Mouse (Mus musculus) hindbrain, embryonic 13.5 days (tissue): ENCODE measurements around the gene Jade2. TPM values are rescaled to one million over a fixed set of nuclear protein-coding genes. Genes with fewer than 3 reads are reported as not detected.

ENCODE experiments used
- ATAC-seq: fragments of 200-750 bp; cut with Nextera tagmentation; 2 replicates; pipeline ENCODE4 v1.8.0; 2017; ENCODE audit warnings: moderate TSS enrichment; ENCODE audit not compliant: low FRiP score
- H3K27ac ChIP-seq: fragments of 300-500 bp; sonication (generic); 2 replicates; pipeline ENCODE4 v1.5.1; 2015; ENCODE audit warnings: inconsistent platforms, mild to moderate bottlenecking, moderate library complexity
- H3K27me3 ChIP-seq: fragments of 300-500 bp; sonication (generic); 2 replicates; pipeline ENCODE4 v1.6.1; 2015; ENCODE audit warnings: mild to moderate bottlenecking, inconsistent platforms
- H3K36me3 ChIP-seq: fragments of 300-500 bp; sonication (generic); 2 replicates; pipeline ENCODE4 v1.6.1; 2015; ENCODE audit warnings: mild to moderate bottlenecking, inconsistent platforms
- H3K4me1 ChIP-seq: fragments of 300-500 bp; sonication (generic); replicated peaks from 2 replicates; pipeline ENCODE4 v1.6.1; 2015; ENCODE audit warnings: inconsistent platforms
- H3K4me2 ChIP-seq: fragments of 300-500 bp; sonication (generic); 2 replicates; pipeline ENCODE4 v1.6.1; 2015; ENCODE audit warnings: inconsistent platforms, mild to moderate bottlenecking, moderate library complexity
- H3K4me3 ChIP-seq: fragments of 300-500 bp; sonication (generic); 2 replicates; pipeline ENCODE4 v1.5.1; 2015; ENCODE audit warnings: mild to moderate bottlenecking, inconsistent platforms
- H3K9ac ChIP-seq: fragments of 300-500 bp; sonication (generic); 2 replicates; pipeline ENCODE4 v1.6.1; 2015; ENCODE audit warnings: mild to moderate bottlenecking, inconsistent platforms
- H3K9me3 ChIP-seq: fragments of 300-500 bp; sonication (generic); 2 replicates; pipeline ENCODE4 v1.6.1; 2016; ENCODE audit warnings: inconsistent platforms
- WGBS: fragments of 180-500 bp; shearing (Covaris S2); methylation state at CpG from one replicate; pipeline ENCODE4 v1.1.7; 2015; 5-methylcytosine and 5-hydroxymethylcytosine counted together
- polyA plus RNA-seq: library from polyadenylated mRNA; unstranded; fragments of >200 nt; fragmentation: Nextera tagmentation; extraction: Ambion mirVana; gene quantifications from 2 replicates; pipeline ENCODE4 v1.2.1, GENCODE M21; 2015

The Jade2 gene
- polyA plus RNA-seq, 1 experiment from 2014 or later, result 0.32 TPM

DNA sequence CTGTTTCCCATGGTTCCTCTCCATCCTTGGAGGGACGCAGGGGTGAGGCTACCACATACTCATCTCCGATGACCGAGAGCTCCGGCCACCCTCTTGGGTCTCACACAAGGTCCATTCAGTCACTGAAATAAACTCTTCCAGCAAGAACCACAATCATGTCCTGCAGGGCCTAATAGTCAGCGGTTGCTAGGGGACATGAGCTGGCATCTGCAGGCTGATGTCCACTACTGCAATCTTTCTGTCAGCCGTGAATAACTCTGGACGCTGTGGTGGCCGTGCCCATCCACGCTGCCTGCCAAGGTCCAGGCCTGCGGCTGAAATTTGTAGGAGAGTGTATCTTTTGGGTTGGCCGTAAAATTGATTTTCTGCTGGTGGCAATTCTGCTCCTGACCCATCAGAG lies 34.2 kb downstream of the Jade2 start:
- peaks cover 14% of the 10 kb centered on the region for H3K4me1 ChIP-seq
- H3K9me3 ChIP-seq, result no peaks in the 10 kb centered on the region
- H3K36me3 ChIP-seq, result no peaks in the 10 kb centered on the region
- no peak overlapping the region for H3K4me2 ChIP-seq
- H3K27me3 ChIP-seq, result no peaks in the 10 kb centered on the region
- WGBS, result 33% methylated on average over 11 of the region's 11 CpGs
- no peak overlapping the region for H3K4me3 ChIP-seq
- H3K27ac ChIP-seq, result no peak overlapping the region
- no peak overlapping the region for H3K9ac ChIP-seq
- ATAC-seq, result no peak

DNA sequence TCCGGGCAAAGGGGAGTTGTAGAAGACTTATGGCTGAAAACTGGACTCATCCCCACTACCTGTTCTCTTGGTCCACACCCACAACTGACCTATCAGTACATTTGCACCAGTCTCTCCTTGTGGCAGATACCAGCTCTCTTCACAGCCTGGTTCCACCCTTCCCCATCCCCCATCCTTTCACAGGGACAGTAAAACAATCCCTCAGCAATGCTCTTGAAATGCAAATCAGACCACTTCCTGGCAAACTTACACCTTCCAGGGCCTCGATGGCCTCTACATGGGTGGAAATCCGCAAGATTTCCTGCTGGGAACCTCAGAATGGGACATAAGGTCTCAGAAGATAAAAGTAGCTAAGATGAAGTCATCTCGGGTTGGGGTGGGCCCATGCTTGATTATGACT lies 34.7 kb downstream of the Jade2 start:
- 27% methylated on average over 4 of the region's 4 CpGs for WGBS

DNA sequence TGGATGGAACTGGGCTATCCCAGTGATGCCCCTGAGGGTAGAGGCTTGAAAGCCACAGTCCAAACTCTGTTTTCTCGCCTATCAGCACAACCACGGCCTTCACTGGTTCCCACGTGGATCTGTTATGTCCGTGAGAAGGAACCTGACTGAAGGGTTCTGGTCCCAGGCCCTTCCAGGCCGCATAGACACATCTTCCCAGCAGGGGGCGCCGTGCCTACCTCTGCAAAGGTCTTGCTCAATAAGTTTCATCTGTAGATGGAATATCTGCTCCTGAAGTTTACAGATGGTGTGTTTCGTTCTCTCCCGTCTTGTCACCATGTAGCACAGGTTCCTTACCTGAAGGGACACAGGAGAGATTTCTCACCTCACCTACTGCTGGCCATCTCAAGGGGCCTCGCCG lies 36.6 kb downstream of the Jade2 start:
- H3K9ac ChIP-seq, result no peak overlapping the region
- WGBS, result 49% methylated on average over 11 of the region's 11 CpGs
- no peak overlapping the region for H3K4me3 ChIP-seq
- no peaks in the 10 kb centered on the region for H3K9me3 ChIP-seq
- no peaks in the 10 kb centered on the region for H3K36me3 ChIP-seq
- H3K4me2 ChIP-seq, result no peak overlapping the region
- ATAC-seq, result no peak
- H3K27me3 ChIP-seq, result no peaks in the 10 kb centered on the region
- H3K27ac ChIP-seq, result no peak overlapping the region
- peaks cover 14% of the 10 kb centered on the region for H3K4me1 ChIP-seq

More for the DNA sequence above, 34.7 kb downstream of the Jade2 start:
- Histone ChIP-seq H3K4me2 (no peak overlapping the region), H3K9me3 (no peaks in the 10 kb centered on the region), H3K27ac (no peak overlapping the region), H3K9ac (no peak overlapping the region), H3K27me3 (no peaks in the 10 kb centered on the region), H3K4me1 (peaks cover 14% of the 10 kb centered on the region), H3K36me3 (no peaks in the 10 kb centered on the region), H3K4me3 (no peak overlapping the region)
- no peak for ATAC-seq

DNA sequence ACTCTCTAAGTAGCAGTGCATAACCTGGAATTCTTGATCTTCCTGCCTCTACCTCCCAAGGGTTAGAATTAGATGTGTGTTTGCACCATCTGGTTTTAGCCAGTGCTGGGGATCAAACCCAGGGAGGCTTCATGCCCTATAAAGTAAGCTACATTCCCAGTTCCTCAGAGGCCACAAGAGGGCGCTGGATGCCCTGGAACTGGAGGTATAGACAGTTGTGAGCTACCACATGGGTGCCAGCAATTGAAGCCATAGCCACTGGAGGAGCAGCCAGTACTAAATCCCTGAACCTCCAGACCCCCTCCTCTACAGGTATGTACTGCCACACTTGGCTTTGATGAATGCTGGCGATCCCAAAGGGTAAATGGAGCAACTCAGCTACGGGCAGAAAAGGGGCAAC lies 37.5 kb downstream of the Jade2 start:
- 71% methylated on average over 3 of the region's 3 CpGs for WGBS
- H3K4me2 ChIP-seq, result no peak overlapping the region
- no peak overlapping the region for H3K27ac ChIP-seq
- no peaks in the 10 kb centered on the region for H3K36me3 ChIP-seq
- H3K9me3 ChIP-seq, result no peaks in the 10 kb centered on the region
- no peak for ATAC-seq
- H3K4me1 ChIP-seq, result peaks cover 14% of the 10 kb centered on the region
- no peaks in the 10 kb centered on the region for H3K27me3 ChIP-seq
- no peak overlapping the region for H3K4me3 ChIP-seq
- H3K9ac ChIP-seq, result no peak overlapping the region

DNA sequence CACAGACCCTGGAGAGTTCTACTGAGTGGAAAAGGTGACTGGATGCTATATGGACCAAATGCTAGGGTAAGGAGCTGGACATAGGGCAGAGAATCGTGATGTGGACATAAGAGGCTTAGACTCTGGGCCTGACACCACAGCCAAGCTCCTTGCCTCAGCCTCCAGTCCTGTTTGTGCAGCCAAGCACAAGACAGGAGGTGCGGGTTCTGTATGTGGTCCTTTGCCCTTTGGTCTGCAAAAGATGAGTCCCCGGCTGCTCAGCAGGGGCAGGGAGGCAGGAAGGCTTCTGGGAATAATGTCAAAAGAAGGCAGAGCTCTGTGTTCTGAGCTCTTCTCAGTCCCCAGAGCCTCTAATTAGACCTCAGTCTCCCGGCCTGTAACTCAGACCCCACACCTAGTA lies 38.6 kb downstream of the Jade2 start:
- no peak overlapping the region for H3K4me2 ChIP-seq
- 84% methylated on average over 4 of the region's 4 CpGs for WGBS
- H3K27ac ChIP-seq, result no peak overlapping the region

DNA sequence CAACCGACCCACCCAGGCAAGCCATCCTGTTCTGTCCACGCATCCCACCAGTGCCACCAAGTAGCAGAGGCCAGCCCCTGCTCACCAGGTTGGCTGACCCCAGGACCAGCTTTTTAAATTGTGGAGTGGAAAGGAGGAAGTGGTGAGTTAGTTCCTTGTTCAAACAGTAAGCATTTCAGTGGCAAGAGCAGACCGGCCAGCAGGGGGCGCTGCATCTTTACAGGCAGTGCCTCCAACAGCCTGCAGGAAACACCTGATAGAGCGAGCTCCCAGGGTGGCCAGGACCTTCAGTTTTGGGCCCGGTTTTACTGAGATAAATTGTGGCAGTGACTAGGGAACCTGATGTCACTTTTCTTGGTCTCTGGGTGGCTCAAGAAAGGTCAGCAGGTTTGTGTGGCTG lies 39.7 kb downstream of the Jade2 start:
- Histone ChIP-seq H3K9me3 (no peaks in the 10 kb centered on the region), H3K36me3 (no peaks in the 10 kb centered on the region), H3K4me2 (no peak overlapping the region), H3K4me1 (peaks cover 5% of the 10 kb centered on the region), H3K27me3 (no peaks in the 10 kb centered on the region), H3K9ac (no peak overlapping the region), H3K4me3 (no peak overlapping the region), H3K27ac (no peak overlapping the region)
- no peak for ATAC-seq
- WGBS, result 43% methylated on average over 6 of the region's 6 CpGs

More for the DNA sequence above, 38.6 kb downstream of the Jade2 start:
- peaks cover 14% of the 10 kb centered on the region for H3K4me1 ChIP-seq
- no peaks in the 10 kb centered on the region for H3K27me3 ChIP-seq
- no peaks in the 10 kb centered on the region for H3K36me3 ChIP-seq
- H3K4me3 ChIP-seq, result no peak overlapping the region
- no peaks in the 10 kb centered on the region for H3K9me3 ChIP-seq
- ATAC-seq, result no peak
- H3K9ac ChIP-seq, result no peak overlapping the region

DNA sequence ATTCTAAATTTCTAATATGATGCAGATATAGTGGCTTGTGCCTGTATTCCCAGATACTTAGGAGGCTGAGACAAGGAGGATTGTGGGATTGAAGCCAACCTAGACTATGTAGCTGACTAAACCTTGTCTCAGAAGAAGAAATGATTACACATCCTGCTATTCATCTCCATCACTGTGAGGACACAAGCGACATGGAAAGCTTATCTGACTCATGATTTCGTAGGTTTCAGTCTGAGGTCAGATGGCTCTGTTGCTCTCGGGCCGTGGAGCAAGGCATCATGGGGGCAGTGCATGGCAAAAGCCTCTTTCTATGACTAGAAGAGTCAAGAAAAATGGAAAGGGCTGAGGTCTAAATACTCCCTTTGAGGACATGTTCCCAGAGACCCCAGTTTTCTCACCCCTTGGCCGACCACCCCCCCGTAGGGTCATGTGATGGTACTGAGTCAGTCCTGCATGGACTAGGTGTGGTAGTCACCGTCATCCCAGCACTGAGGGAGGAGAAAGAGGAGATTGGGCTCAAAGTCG lies 45.4 kb downstream of the Jade2 start:
- Histone ChIP-seq H3K4me1 (no peaks in the 10 kb centered on the region), H3K27ac (no peak overlapping the region), H3K4me2 (no peak overlapping the region), H3K9ac (no peak overlapping the region), H3K36me3 (no peaks in the 10 kb centered on the region), H3K4me3 (no peak overlapping the region), H3K9me3 (no peaks in the 10 kb centered on the region), H3K27me3 (no peaks in the 10 kb centered on the region)
- no peak for ATAC-seq
- 91% methylated on average over 8 of the region's 8 CpGs for WGBS

DNA sequence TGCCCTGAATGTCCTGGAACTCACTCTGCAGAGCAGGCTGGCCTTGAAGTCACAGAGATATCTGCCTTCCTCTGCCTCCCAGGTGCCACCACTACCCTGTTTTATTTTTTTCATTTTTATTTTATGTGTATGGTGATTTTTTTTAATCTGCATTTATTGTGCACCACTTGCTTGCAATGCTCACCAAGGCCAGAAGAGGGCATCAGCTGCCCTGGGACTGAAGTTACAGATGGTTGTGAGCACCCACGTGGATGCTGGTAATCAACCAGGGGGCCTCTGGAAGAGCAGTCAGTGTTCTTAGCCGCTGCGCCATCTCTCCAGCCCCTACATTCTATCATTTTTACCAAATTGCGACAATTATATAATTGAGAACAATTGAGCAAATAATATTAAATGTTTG lies 46.2 kb downstream of the Jade2 start:
- WGBS, result 82% methylated on average over 4 of the region's 4 CpGs

DNA sequence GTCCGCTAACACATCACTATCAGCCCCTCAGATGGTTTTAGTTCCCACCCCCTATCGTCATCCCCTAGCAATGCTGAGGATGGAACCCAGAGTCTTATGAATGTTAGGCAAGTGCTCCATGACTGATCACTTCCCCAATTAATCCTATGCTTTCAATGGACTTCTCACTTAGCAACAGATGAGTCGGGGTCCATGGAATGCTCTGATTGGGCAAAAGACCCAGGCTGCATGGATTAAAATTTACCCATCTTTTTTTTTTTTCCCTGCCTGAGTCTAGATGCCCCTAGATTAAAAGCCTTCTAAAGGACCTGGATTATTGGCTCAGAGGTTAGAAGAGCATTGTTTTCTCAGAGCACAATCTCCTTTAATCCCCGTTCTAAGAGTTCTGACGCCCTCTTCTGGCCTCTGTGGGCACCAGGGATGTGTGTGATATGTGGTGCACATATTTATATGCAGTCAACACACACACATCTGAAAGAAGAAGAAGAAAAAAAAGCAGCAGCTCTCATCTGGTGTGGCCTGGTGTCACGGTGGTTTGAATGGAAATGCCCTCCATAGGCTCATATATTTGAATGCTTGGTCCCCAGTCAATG lies 47.7 kb downstream of the Jade2 start:
- Histone ChIP-seq H3K4me3 (no peak overlapping the region), H3K36me3 (no peaks in the 10 kb centered on the region), H3K27me3 (no peaks in the 10 kb centered on the region), H3K4me2 (no peak overlapping the region), H3K9ac (no peak overlapping the region), H3K4me1 (peaks cover 5% of the 10 kb centered on the region; the same call in 1 of the 2 replicates), H3K27ac (no peak overlapping the region), H3K9me3 (no peaks in the 10 kb centered on the region)
- WGBS, result 65% methylated on average over 6 of the region's 6 CpGs
- no peak for ATAC-seq

More for the DNA sequence above, 46.2 kb downstream of the Jade2 start:
- Histone ChIP-seq H3K27ac (no peak overlapping the region), H3K4me2 (no peak overlapping the region), H3K9ac (no peak overlapping the region), H3K4me3 (no peak overlapping the region), H3K27me3 (no peaks in the 10 kb centered on the region), H3K9me3 (no peaks in the 10 kb centered on the region), H3K36me3 (no peaks in the 10 kb centered on the region), H3K4me1 (no peaks in the 10 kb centered on the region)
- no peak for ATAC-seq

DNA sequence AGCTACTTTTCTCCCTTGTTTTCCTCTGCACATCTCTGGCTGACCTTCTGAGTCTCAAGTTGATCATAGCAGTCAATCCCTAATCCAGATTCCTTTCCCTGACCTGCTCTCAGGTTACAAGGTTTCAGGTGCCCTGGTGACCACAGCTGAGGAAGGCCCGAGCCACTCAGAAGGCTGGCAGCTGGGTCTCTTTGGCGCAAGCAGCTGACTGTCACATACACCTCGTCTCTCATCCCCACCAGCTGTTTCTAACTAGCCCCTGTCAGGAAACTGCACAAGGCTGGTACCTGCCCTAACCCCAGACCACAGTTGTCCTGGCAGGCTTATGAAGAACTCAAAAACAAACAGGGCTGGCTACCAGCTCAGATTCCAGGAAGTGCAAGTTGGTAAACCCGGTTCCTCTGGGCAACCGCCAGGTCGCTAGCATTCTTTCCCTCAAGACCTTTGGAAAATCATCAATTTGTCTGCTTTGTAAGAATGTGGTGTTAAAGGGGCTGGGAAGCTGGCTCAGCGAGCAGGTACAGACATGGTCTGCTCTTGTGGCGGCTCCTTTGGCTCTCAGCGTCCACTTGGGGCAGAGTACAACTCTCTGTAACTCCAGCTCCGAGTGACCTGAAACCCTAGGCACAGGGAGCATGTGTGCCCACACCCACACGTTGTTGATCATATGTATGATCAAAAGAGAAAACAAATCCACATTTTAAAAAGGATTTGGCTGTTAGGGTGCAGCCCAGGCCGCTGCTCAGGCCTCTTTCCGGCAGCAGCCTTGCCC lies 50.2 kb downstream of the Jade2 start:
- WGBS, result 63% methylated on average over 13 of the region's 13 CpGs
- no peak overlapping the region for H3K9ac ChIP-seq
- no peaks in the 10 kb centered on the region for H3K27me3 ChIP-seq
- no peaks in the 10 kb centered on the region for H3K9me3 ChIP-seq
- no peak overlapping the region for H3K4me3 ChIP-seq
- H3K36me3 ChIP-seq, result no peaks in the 10 kb centered on the region
- H3K4me2 ChIP-seq, result no peak overlapping the region
- no peak for ATAC-seq
- peaks cover 5% of the 10 kb centered on the region; the same call in 1 of the 2 replicates for H3K4me1 ChIP-seq
- H3K27ac ChIP-seq, result no peak overlapping the region

DNA sequence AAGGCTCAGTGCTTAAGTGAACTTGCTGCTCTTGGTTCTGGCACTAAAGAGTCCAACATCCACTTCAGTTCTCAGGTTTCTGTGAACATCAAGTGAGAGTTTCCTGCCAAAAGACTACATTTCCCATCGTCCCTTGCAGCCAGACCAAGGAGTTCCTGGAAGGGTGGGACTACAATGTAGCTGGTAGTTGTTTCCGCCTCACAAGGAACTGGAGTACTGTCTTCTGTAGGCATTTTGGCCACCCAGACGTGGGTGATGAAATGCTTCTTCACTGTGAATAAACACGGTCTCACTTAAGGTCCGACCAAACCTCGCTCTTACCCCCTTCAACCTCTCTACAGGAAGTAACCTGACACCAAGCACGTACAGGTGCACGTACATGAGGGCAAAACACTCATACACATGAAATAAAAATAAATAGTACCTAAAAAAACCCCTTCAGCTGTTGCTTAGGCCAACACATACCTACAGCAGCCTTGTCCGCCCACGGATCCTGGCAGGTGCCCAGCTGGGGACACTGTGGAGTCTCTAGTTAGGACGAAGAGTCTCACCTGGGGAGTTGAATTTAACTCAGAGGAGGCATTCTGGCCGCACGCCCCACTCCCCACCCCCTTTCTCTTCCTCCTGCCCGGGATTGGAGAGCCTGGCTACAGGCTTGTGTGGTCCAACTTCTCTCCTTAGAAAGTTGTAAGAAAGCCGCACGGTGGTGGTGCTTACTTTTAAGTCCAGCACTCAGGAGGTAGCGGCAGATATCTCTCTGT lies 52.1 kb downstream of the Jade2 start:
- Histone ChIP-seq H3K4me2 (peak overlapping the region; percentile 73), H3K27me3 (no peaks in the 10 kb centered on the region), H3K4me1 (peaks cover 5% of the 10 kb centered on the region; the same call in 1 of the 2 replicates), H3K4me3 (peak overlapping the region; percentile 45), H3K27ac (peak overlapping the region; percentile 69; the same call in 1 of the 2 replicates), H3K9me3 (no peaks in the 10 kb centered on the region), H3K9ac (peak overlapping the region; percentile 71), H3K36me3 (no peaks in the 10 kb centered on the region)
- 25% methylated on average over 17 of the region's 17 CpGs for WGBS
- ATAC-seq, result peak; percentile 94

DNA sequence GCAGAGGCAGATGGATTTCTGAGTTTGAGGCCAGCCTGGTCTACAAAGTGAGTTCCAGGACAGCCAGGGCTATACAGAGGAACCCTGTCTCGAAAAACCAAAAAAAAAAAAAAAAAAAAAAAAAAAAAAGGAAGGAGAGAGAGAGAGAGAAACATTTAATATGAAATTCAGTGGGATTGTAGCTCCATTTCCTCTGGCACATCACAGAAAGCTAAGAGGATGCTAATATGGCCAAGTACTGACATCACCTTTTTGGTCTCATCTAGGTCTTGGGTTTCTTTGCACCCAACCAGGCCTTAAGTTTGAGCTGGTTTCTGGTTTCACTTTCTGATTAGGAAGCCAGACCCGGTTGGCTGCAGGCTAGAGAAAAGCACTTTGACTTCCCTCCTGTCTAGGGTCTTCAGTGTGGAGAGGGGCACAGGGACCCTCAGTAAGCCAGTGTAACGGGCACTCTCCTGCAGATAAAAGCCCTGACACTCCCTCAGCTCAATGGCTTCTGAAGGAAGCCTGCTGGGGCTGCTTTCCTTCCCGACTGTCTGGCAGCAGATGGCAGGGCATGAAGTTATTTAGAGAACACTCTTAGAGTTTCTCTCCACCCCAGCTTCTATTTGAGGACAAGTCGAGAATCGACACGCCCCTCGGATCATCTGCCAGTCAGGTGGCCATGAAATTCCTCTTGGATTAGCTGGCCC lies 56.7 kb downstream of the Jade2 start:
- no peaks in the 10 kb centered on the region for H3K36me3 ChIP-seq
- no peak for ATAC-seq
- WGBS, result 57% methylated on average over 8 of the region's 8 CpGs
- no peak overlapping the region for H3K27ac ChIP-seq
- H3K4me2 ChIP-seq, result no peak overlapping the region
- no peaks in the 10 kb centered on the region for H3K27me3 ChIP-seq
- H3K9me3 ChIP-seq, result no peaks in the 10 kb centered on the region
- no peak overlapping the region for H3K4me3 ChIP-seq
- H3K4me1 ChIP-seq, result peaks cover 4% of the 10 kb centered on the region; the same call in 1 of the 2 replicates
- H3K9ac ChIP-seq, result no peak overlapping the region
